Mouse (Mus musculus) cerebellum, adult 2 months (tissue): Measurements from ENCODE around the gene Atxn1. TPM values are rescaled to one million over a fixed set of nuclear protein-coding genes. Genes with fewer than 3 reads are reported as not detected.

Source experiments
- DNase-seq, 2 experiments: peaks; one replicate each; pipeline ENCODE4 v3.0.0; 2021
- H3K27ac ChIP-seq: fragments of 200-500 bp; 2 replicates; pipeline ENCODE4 v1.5.1; 2012; ENCODE audit warnings: low read length, control low read depth, inconsistent platforms; ENCODE audit not compliant: insufficient read depth
- H3K27me3 ChIP-seq: fragments of 200-500 bp; 2 replicates; pipeline ENCODE4 v1.6.1; 2012; ENCODE audit warnings: inconsistent platforms, mild to moderate bottlenecking, low read length, moderate library complexity; ENCODE audit not compliant: control insufficient read depth, insufficient read depth
- H3K4me1 ChIP-seq: fragments of 200-500 bp; 2 replicates; pipeline ENCODE4 v1.6.1; 2011; ENCODE audit warnings: low read length; ENCODE audit not compliant: control insufficient read depth, insufficient read depth
- H3K4me3 ChIP-seq: fragments of 200-500 bp; replicated peaks from 2 replicates; pipeline ENCODE3; 2011; ENCODE audit warnings: mild to moderate bottlenecking, low read depth, low read length, control low read depth; ENCODE audit not compliant: insufficient read depth
- CTCF ChIP-seq: fragments of 200-500 bp; IDR thresholded peaks from 2 replicates; pipeline ENCODE4 v1.5.1; 2011; ENCODE audit warnings: low read depth, mild to moderate bottlenecking, control low read depth, low read length, moderate library complexity, borderline replicate concordance; ENCODE audit not compliant: insufficient read depth
- POLR2A ChIP-seq: fragments of 200-500 bp; IDR thresholded peaks from 2 replicates; pipeline ENCODE4 v1.6.1; 2011; ENCODE audit warnings: low read length, control low read depth, borderline replicate concordance; ENCODE audit not compliant: insufficient read depth
- WGBS: fragments of 180-500 bp; shearing (Covaris S2); methylation state at CpG from one replicate; pipeline ENCODE4 v1.1.7; 2018; 5-methylcytosine and 5-hydroxymethylcytosine counted together
- polyA plus RNA-seq: library from polyadenylated mRNA; depleted of rRNA; stranded (reverse); fragments of >200 nt; gene quantifications from 2 replicates; pipeline ENCODE4 v1.2.3, GENCODE M21; 2012

Gene Atxn1
- polyA plus RNA-seq, 1 experiment, result 16.9 TPM

- peak in 1 of 2 experiments; percentile 44 for DNase-seq
- no peak overlapping the region for H3K27ac ChIP-seq
- 49% methylated on average over 4 of the region's 4 CpGs for WGBS
- H3K4me1 ChIP-seq, result no peaks in the 10 kb centered on the region
- no peaks in the 10 kb centered on the region for H3K27me3 ChIP-seq
- H3K4me3 ChIP-seq, result no peak overlapping the region
- TF ChIP-seq CTCF (no peak), POLR2A (no peak)
Measured at GRCm38 (mm10) chr13:45622871-45623546, 341.8 kb downstream of the Atxn1 start.

DNA sequence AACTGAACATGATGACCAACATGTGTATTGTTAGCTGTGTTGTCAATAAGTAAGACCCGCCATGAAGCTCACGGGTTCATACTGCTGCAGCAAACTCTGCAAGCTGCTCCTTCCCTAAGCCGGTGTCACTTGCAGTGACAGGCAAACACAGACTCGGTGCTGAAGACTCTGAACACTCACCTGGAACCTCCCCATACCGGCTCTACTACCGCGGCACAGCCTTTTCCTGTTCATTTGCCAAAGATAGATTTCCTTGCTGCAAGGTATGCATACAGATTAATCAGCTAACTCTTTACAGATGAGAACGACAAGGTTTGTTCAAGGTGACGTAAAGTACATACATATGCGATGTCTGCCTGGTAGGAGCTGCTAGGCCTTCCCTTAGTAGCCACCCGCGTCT, 344.1 kb downstream of the Atxn1 start:
- 98% methylated on average over 12 of the region's 12 CpGs for WGBS
- no peaks in the 10 kb centered on the region for H3K27me3 ChIP-seq
- H3K4me3 ChIP-seq, result no peak overlapping the region
- H3K27ac ChIP-seq, result no peak overlapping the region
- DNase-seq, result no peak
- no peak for TF ChIP-seq CTCF
- no peak for TF ChIP-seq POLR2A
- H3K4me1 ChIP-seq, result no peaks in the 10 kb centered on the region

GRCm38 (mm10) chr13:45620281-45620680, 344.5 kb downstream of the Atxn1 start:
- Histone ChIP-seq H3K27me3 (no peaks in the 10 kb centered on the region), H3K4me1 (no peaks in the 10 kb centered on the region), H3K27ac (no peak overlapping the region), H3K4me3 (no peak overlapping the region)
- TF ChIP-seq POLR2A (no peak), CTCF (no peak)
- WGBS, result 86% methylated on average over 7 of the region's 7 CpGs
- no peak for DNase-seq

DNA sequence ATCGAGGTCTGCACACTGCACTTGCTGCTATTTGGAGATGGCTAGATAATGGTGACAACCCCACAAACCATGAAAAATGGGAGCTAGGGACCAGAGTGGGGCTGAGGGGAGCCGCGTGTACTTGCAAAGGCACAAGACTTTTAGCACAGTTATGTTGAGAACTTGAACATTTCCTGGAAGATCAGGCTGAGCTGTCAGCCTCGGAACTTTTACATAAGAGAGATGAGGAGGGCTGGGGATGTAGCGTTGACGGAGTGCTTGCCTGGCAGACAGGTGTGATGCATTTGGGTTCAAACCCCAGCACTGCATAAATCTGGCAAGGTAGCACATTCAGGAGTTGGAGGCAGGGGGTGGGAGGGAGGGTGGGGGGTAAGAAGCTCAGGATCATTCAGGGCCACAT, 346.8 kb downstream of the Atxn1 start:
- no peak overlapping the region for H3K4me3 ChIP-seq
- no peak for TF ChIP-seq CTCF
- TF ChIP-seq POLR2A, result no peak
- no peaks in the 10 kb centered on the region for H3K4me1 ChIP-seq
- 91% methylated on average over 6 of the region's 6 CpGs for WGBS
- no peak for DNase-seq
- H3K27ac ChIP-seq, result no peak overlapping the region
- no peaks in the 10 kb centered on the region for H3K27me3 ChIP-seq

GRCm38 (mm10) chr13:45614762-45615161, 350.0 kb downstream of the Atxn1 start:
- WGBS, result 75% methylated on average over 11 of the region's 11 CpGs
- H3K27me3 ChIP-seq, result no peaks in the 10 kb centered on the region
- no peak overlapping the region for H3K4me3 ChIP-seq
- H3K4me1 ChIP-seq, result no peaks in the 10 kb centered on the region
- TF ChIP-seq POLR2A (no peak), CTCF (no peak)
- DNase-seq, result no peak
- H3K27ac ChIP-seq, result no peak overlapping the region

DNA sequence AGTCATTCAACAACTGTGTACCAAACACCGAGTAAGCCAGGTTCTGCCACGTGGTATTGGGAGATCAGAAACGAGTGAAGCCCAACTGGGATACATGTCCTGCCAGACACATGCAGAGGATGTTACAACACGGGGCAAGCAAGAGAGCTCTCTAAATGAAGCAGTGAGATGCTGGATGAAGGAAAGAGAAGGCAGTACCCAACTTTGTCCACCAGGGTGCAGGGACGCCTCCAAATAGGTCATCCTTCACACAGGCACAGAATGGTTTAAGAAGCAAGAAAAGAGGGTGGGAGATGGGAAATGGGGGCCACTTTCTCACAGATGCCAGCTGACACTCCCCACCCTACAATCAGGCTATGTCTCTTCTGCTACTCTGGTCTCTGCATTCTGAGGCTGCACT, 351.5 kb downstream of the Atxn1 start:
- no peak overlapping the region for H3K27ac ChIP-seq
- no peaks in the 10 kb centered on the region for H3K4me1 ChIP-seq
- 34% methylated on average over 5 of the region's 5 CpGs for WGBS
- peak; percentile 34 to 41 for DNase-seq
- H3K27me3 ChIP-seq, result no peaks in the 10 kb centered on the region
- no peak overlapping the region for H3K4me3 ChIP-seq
- TF ChIP-seq CTCF (peak; percentile 71), POLR2A (no peak)

GRCm38 (mm10) chr13:45611554-45611953, 353.3 kb downstream of the Atxn1 start:
- TF ChIP-seq POLR2A (no peak), CTCF (no peak)
- WGBS, result 49% methylated on average over 3 of the region's 3 CpGs
- DNase-seq, result no peak
- no peaks in the 10 kb centered on the region for H3K4me1 ChIP-seq
- H3K27ac ChIP-seq, result no peak overlapping the region
- H3K27me3 ChIP-seq, result no peaks in the 10 kb centered on the region
- H3K4me3 ChIP-seq, result no peak overlapping the region

- TF ChIP-seq POLR2A (no peak), CTCF (no peak)
- no peak overlapping the region for H3K27ac ChIP-seq
Measured at GRCm38 (mm10) chr13:45609461-45609860, 355.3 kb downstream of the Atxn1 start.

More at GRCm38 (mm10) chr13:45609461-45609860, 355.3 kb downstream of the Atxn1 start:
- Histone ChIP-seq H3K27me3 (no peaks in the 10 kb centered on the region), H3K4me1 (no peaks in the 10 kb centered on the region), H3K4me3 (no peak overlapping the region)
- WGBS, result 68% methylated on average over 4 of the region's 4 CpGs
- DNase-seq, result no peak
